ENCODE assay signal across 24 mouse cellular contexts in the genomic region with DNA sequence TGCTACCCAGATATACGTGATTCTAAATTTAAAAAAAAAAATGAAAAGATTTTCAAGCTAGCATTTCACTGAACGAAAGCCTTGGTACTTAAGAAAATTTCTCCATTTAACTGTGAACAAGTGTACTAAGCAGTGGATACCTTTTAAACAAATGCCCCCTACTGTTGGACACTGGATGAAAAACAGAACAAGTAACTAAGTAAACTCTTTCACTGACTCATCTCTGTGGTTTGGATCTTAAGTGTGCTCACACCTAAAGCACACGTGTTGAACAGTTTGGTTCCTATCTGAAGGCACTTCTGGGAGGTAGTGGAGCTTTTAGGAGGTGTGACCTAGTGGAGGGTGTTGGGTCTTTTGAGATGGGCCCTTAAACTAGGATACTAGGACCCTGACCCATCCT. TPM values are rescaled to one million over a fixed set of nuclear protein-coding genes. Genes with fewer than 3 reads are reported as not detected.
DNase-seq lines count a peak whose midpoint lies in the region; ATAC-seq and TF ChIP-seq lines count a peak whose summit lies in the region.
"Had no signal": no experiment of that assay in that cellular context is flagged by ENCODE, and none has a peak within 500 bp of the region (broad histone marks: within the 10 kb centered on the region; RNA-seq: fewer than 3 reads in every experiment).

No protein-coding gene starts in this region.

- no peak overlapping the region for H3K27ac ChIP-seq in kidney, postnatal 0 days
- H3K27ac ChIP-seq in kidney, embryonic 16.5 days (ENCODE audit: low read length) = no peak overlapping the region
- H3K27ac ChIP-seq: embryonic facial prominence, embryonic 13.5 days; heart, embryonic 10.5 days; hindbrain, embryonic 12.5 days; liver, embryonic 14.5 days; neural tube, embryonic 15.5 days had no signal

- peak; percentile 36 for TF ChIP-seq CTCF in kidney, postnatal 0 days (IDR thresholded peaks at IDR 0.05; ENCODE audit: low read depth)

- no peak overlapping the region for H3K9ac ChIP-seq in kidney, postnatal 0 days (ENCODE audit: low read depth, low read length)
- no peak overlapping the region for H3K9ac ChIP-seq in kidney, embryonic 16.5 days (replicated peaks; ENCODE audit: low read length)
- H3K9ac ChIP-seq: embryonic facial prominence, embryonic 13.5 days; hindbrain, embryonic 12.5 days; liver, embryonic 14.5 days; neural tube, embryonic 15.5 days had no signal

- no peaks in the 10 kb centered on the region for H3K9me3 ChIP-seq in kidney, postnatal 0 days (replicated peaks; ENCODE audit: low read length)
- H3K9me3 ChIP-seq in kidney, embryonic 16.5 days (ENCODE audit: low read length) = no peaks in the 10 kb centered on the region
- H3K9me3 ChIP-seq: embryonic facial prominence, embryonic 13.5 days; heart, embryonic 10.5 days; hindbrain, embryonic 12.5 days; neural tube, embryonic 15.5 days had no signal

- no peak overlapping the region for H3K4me3 ChIP-seq in kidney, postnatal 0 days (replicated peaks; ENCODE audit: low read depth, low read length)
- no peak overlapping the region for H3K4me3 ChIP-seq in kidney, embryonic 16.5 days (ENCODE audit: low read length)
- H3K4me3 ChIP-seq: embryonic facial prominence, embryonic 13.5 days; heart, embryonic 10.5 days; hindbrain, embryonic 12.5 days; neural tube, embryonic 15.5 days had no signal

- peak; percentile 11 for DNase-seq in kidney, postnatal 0 days (ENCODE audit: low spot score)
- DNase-seq in 3T3-L1 (ENCODE audit: low read depth, low spot score) = peak; percentile 71
- DNase-seq in 416B (ENCODE audit: low read depth) = peak; percentile 88
- no peak for DNase-seq in T-cell, adult 2 months (ENCODE audit: low spot score)
- DNase-seq in adrenal gland, adult 2 months = no peak
- DNase-seq: adrenal gland, postnatal 14 days; cerebellum, adult 11-12 months; cerebellum, postnatal 14 days; gastrocnemius, postnatal 14 days; heart, postnatal 14 days; kidney, postnatal 10 days; right cerebral cortex, postnatal 14 days; thymus, adult 18-20 months; thymus, postnatal 4 days had no signal

- 67% methylated on average over 3 of the region's 3 CpGs for WGBS in kidney, postnatal 0 days
- WGBS in kidney, embryonic 16.5 days = 71% methylated on average over 3 of the region's 3 CpGs

- no peaks in the 10 kb centered on the region for H3K27me3 ChIP-seq in kidney, postnatal 0 days (ENCODE audit: insufficient read depth, low read length)
- H3K27me3 ChIP-seq in kidney, embryonic 16.5 days (ENCODE audit: insufficient read depth, low read length) = no peaks in the 10 kb centered on the region
- H3K27me3 ChIP-seq: embryonic facial prominence, embryonic 13.5 days had no signal

- ATAC-seq in kidney, postnatal 0 days (replicated peaks; ENCODE audit: low FRiP score, low read depth) = no peak
- ATAC-seq in kidney, embryonic 16.5 days (ENCODE audit: low FRiP score, low TSS enrichment) = no peak
- peak; percentile 66 for ATAC-seq in granulocyte monocyte progenitor cell, adult 5-6 weeks (replicated peaks; ENCODE audit: poor library complexity, severe bottlenecking)
- ATAC-seq: forebrain, embryonic 14.5 days; inflammation-experienced regulatory T-cells, adult 6 months; midbrain, embryonic 16.5 days had no signal

- no peak overlapping the region for H3K4me2 ChIP-seq in kidney, postnatal 0 days (ENCODE audit: low read length)
- no peak overlapping the region for H3K4me2 ChIP-seq in kidney, embryonic 16.5 days (replicated peaks; ENCODE audit: low read depth, low read length)
- H3K4me2 ChIP-seq: embryonic facial prominence, embryonic 13.5 days; hindbrain, embryonic 12.5 days; neural tube, embryonic 15.5 days had no signal

- no peaks in the 10 kb centered on the region for H3K4me1 ChIP-seq in kidney, postnatal 0 days (replicated peaks; ENCODE audit: insufficient read depth, low read length)
- H3K4me1 ChIP-seq in kidney, embryonic 16.5 days (ENCODE audit: insufficient read depth, low read length) = peaks cover 4% of the 10 kb centered on the region; the same call in 1 of the 2 replicates
- H3K4me1 ChIP-seq: hindbrain, embryonic 12.5 days had no signal

- no peaks in the 10 kb centered on the region for H3K36me3 ChIP-seq in kidney, postnatal 0 days (ENCODE audit: insufficient read depth, low read length)
- no peaks in the 10 kb centered on the region for H3K36me3 ChIP-seq in kidney, embryonic 16.5 days (ENCODE audit: insufficient read depth, low read length)
- H3K36me3 ChIP-seq: embryonic facial prominence, embryonic 13.5 days; heart, embryonic 10.5 days; hindbrain, embryonic 12.5 days; neural tube, embryonic 15.5 days had no signal

RNA-seq across cellular contexts. Expression of gene Nrg4, which starts 41.4 kb away (rescaled TPM):
- 0.39 and 0.65 TPM in 2 replicates for polyA plus RNA-seq in kidney, postnatal 0 days (2015; fragmentation: Nextera tagmentation; extraction: Ambion mirVana)
- polyA plus RNA-seq in kidney, embryonic 16.5 days (2015; fragmentation: Nextera tagmentation; extraction: Ambion mirVana) = 0.71 and 0.95 TPM in 2 replicates
- 6.2 and 9.2 TPM in 2 replicates for total RNA-seq in granulocyte monocyte progenitor cell, adult 5-6 weeks (2014; fragmentation: Nextera tagmentation)
- total RNA-seq in granulocyte monocyte progenitor cell, adult 5-6 weeks (2017) = 6.2 TPM in 2 replicates
- 10 to 100 TPM; 27.8 to 44.6 TPM for total RNA-seq in adrenal gland, adult 2 months (2021)
- 12.4 and 18.8 TPM in 2 replicates for polyA plus RNA-seq in adrenal gland, adult 2 months (2012; rRNA removed)

RNA-seq across cellular contexts. Expression of gene Tmem266, which starts 41.5 kb away (rescaled TPM):
- 0.25 and 0.33 TPM in 2 replicates for polyA plus RNA-seq in kidney, postnatal 0 days (2015; fragmentation: Nextera tagmentation; extraction: Ambion mirVana)
- 0.32 and 0.47 TPM in 2 replicates for polyA plus RNA-seq in kidney, embryonic 16.5 days (2015; fragmentation: Nextera tagmentation; extraction: Ambion mirVana)
- total RNA-seq in granulocyte monocyte progenitor cell, adult 5-6 weeks (2014; fragmentation: Nextera tagmentation) = not detected in 2 replicates
- total RNA-seq in granulocyte monocyte progenitor cell, adult 5-6 weeks (2017) = not detected in 2 replicates
- total RNA-seq in adrenal gland, adult 2 months (2021) = 1 to 10 TPM in 1 of 2 experiments, under 1 TPM in 1; 0.69 to 1.0 TPM
- polyA plus RNA-seq in adrenal gland, adult 2 months (2012; rRNA removed) = 1.5 and 1.6 TPM in 2 replicates
- polyA plus RNA-seq: inflammation-experienced regulatory T-cells, adult 6 months; liver, embryonic 14.5 days had no signal

Comparison
In these comparisons a context has a peak if more than half of its experiments do, and no peak if none do; other contexts are left out.
1. DNase-seq: peak in kidney, postnatal 0 days (single experiment), 3T3-L1 (single experiment) and 416B (single experiment); none in T-cell, adult 2 months (single experiment) and adrenal gland, adult 2 months (single experiment).